Mouse (Mus musculus): ENCODE measurements around the gene Fgfrl1.

Fgfrl1 gene

DNA sequence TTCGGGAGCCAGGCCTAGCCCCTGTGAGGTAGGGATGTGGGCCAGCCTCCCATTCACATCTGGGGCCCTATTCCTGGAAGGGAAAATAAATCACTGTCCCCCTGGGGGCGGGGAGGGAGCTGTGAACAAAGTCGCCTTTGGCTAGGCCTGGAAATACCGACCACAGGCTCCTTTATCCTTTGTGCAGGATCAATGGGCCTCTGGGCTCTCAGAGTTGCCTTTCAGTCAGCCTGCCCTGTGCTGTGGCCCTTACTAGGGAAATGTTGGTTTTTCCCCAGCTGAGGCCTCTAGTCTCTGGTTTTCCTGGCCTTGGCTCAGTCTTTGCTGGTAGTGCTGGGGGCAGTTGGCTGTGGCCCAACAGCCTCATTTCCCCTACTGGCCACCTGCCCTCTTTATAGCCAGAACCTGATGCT is 5.2 kb downstream of the Fgfrl1 start:
- in situ Hi-C loops (cut with MboI, MseI) = loop anchor here in 1 of 2 experiments (5.0 kb wide), 1 partner anchor 1405 kb away; no protein-coding TSS in a partner anchor

DNA sequence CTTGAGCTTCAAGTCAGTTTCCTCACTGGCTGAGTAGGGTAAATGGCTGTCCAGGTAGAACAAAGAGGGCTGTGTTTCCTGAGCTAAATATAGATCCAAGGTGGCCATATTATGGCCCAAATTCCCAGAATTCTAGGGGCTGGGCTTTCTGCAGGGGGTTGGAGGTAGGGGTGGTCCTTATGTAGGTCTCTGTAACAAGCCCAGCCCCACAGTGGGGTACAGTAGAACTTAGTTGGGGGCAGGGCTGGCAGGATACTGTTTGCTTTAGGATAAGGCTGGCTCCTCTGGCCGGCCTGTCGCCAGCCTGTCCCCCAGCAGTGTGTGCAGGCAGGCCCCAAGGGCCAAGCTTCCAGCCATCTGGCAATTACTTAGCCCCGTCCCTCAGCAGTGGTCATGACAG is 8.2 kb downstream of the Fgfrl1 start:
- in situ Hi-C loops (cut with MboI, MseI) = no loop called here

DNA sequence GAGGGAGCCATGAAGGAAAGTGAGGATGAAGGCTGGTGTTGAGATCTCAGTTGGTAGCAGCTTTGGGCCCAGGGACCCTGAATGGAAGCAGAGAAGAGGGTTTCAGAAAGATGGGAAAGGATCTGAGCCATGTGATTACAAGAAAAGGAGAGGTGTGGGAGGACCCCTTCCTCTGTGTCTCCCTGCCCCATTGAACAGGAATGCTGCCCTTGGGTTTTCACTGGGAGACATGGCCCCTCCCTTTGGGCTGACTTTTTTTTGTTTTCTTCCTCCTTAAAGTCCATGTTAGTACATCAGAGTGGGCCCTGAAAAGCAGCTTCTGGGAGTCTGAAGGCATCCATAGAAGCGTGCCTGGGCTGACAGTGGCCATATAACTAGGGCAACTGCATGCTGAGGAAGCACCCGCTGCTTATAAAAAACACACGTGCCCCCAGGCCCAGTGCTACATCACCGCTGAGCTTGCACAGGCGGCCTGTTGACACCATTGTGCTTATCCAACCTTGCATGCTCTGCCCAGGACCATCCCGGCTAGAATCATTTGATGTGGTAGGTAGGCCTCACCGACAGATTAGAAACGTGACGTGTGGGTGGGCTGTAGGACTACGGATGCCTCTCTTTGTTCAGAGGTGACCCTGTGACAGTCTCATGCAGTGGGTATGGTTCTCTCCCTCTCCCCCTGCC is 9.3 kb downstream of the Fgfrl1 start:
- in situ Hi-C loops (cut with MboI, MseI) = no loop called here

DNA sequence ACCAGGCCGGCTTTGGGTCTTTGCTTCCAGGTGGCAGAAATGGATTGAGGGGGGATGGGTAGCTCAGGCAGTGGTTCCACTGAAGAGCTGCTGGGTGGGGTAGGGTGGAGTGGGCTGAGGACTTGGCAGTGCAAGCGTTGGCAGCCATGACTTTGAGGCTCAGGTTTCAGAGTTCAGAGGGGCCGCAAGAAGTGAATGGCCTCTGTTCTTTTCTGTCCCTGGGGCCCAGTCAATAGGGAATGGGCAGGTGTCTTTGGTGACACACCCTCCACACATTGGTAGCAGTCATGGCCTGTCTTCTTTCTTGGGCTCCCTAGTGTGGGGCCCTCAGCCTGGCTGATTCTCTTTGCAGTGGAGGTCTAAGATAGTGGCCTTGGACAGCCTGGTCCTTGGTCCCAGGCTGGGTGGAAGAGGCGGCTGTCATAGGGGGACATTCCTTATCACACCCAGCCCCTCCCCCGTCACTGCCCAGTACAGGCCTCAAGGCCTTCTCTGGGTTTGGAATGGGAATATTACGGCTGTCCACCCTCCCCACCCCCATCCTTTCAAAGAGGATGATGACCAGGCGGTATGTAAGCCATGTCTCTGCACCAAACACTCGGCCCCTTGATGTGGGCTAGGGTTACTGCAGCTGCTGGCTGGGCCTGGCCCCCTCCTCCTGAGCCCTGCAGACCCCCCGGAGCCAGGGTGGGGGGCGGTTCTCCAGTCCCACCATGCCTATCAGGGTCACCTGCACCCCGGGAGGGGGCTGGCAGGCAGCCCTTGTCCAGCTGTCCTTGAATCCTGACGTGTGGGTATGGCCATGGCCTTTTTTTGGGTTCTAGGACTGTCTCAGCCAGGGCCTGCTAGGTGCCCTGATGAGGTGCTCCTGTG is 11.8 kb downstream of the Fgfrl1 start:
- in situ Hi-C loops (cut with MboI, MseI) = no loop called here

DNA sequence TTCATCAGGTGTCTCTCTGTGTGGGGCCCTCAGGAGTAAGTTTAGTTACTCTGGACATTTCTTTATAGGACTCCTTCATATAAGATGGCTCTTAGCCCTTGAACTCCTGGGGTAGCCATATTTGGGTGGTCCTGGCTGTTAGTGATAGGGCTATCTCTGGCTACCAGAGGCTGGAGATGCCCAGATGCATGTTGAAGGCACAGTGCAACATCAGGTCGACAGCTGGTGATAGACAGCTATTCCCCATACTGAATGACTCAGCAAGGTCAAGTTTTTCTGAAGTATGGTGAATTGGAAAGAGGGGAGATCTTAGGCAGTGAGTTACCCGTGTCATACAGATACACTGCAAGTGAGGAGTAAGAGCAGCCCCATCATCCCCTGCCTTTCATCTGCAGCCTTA is 15.6 kb downstream of the Fgfrl1 start:
- in situ Hi-C loops (cut with MboI, MseI) = no loop called here

DNA sequence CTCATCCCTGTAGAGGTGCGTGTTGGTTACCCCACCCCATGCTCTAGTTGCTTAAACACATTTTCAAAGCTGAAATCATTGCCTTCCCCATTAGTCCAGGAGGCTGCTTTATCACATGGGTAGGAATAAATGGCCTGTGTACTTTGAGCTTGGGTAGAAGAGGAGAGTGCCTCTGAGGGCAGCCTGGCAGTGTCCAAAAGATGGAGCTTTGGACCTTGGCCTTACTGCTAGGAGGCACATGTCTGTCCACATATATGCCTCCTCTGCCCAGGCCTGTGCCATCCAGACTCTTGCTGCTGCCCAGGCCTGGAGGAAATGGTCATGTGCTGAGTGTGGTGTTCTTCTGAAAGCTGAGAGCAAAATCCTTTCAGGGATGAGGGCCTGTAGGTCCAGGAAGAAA is 16.2 kb downstream of the Fgfrl1 start:
- in situ Hi-C loops (cut with MboI, MseI) = no loop called here

DNA sequence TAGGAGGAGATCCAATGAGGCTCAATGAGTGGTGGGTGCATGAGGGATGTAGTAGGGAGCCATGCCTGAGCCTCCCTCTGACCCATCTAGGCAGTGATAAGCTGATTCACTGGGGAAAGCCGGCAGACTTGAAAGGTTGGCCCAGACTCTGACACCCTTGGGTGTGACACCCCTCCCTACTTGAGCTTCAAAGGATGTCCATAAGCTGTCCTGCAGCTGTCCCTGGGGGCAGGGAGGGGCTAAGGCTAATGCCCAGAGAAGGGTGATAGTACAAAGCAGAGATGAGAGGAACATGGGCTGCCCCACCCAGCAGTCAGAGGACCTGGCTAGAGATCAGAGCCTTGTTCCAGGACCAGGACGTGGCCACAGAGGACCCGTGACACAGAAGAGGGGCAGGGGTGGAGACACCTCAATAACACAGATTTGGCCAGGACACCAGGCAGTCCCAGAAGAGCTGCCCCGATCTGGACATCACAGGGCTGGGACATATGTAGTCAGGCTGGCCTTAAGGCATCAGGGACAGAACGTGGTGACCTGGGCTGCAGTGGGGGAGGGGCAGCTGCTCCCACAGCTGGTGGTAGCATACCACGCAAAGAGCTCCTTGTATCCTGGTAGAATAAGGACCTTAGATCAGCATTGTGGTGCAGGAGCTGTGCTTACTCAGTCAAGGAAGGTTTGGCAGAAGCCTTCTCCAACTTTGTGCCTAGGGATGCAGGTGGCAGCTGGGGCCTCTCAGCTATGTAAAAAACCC is 17.0 kb downstream of the Fgfrl1 start:
- in situ Hi-C loops (cut with MboI, MseI) = no loop called here

DNA sequence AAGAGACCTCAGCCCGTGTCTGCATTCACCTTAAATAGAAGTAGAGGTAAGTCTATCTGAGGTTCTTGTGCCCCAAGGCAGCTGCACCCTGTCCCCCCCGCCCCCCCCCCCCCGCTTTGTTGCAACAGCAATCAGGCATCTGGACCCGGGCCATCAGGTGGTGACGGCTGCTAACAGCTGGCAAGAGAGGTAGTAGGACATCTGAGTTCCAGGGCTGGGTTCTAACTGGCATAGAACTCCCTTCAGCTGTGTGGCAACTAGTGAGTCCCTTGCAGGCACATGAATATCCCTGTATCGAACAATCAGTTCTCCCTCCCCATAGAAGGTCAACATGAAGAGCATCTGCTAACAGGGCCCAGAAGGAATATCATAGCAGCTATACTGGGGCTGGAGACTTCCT is 19.8 kb downstream of the Fgfrl1 start:
- in situ Hi-C loops (cut with MboI, MseI) = no loop called here

DNA sequence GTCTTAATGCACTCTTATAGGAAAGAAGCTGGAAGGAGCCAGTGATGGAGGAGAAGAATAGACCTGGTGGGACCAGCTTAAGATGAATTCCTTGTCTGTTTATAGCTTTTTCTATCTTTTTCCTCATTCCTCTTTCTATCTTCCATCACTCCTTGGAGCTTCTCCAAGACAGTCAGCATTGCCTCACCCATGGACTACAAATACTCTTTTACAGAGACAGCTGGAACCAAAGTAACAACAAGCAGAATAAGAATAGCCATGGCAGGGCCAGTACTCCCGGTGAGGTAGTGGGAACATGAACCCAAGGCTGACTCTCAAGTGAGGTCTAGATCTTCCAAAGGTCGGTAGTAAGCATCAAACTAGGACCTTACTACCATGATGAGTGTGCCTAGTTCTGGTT is 20.9 kb downstream of the Fgfrl1 start:
- in situ Hi-C loops (cut with MboI, MseI) = no loop called here

DNA sequence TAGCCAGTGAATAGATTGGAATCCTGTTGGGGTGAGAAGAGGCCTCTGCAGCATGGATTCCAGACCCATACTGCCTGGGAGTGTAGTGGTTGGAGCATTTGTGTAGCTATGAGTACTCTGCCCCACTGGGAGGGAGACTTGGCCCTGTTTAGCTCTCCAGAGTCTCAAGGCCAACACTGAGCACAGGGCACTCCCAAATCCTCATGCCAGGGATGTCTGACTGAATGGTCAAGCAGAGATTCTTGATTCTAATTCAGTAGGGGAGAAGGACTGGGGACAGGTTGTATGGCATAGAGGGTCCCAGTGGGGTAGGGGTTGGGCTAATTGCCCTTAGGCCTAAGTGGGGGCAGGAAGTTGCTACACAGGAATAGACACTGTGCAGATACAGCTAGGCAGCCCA is 21.5 kb downstream of the Fgfrl1 start:
- in situ Hi-C loops (cut with MboI, MseI) = no loop called here

DNA sequence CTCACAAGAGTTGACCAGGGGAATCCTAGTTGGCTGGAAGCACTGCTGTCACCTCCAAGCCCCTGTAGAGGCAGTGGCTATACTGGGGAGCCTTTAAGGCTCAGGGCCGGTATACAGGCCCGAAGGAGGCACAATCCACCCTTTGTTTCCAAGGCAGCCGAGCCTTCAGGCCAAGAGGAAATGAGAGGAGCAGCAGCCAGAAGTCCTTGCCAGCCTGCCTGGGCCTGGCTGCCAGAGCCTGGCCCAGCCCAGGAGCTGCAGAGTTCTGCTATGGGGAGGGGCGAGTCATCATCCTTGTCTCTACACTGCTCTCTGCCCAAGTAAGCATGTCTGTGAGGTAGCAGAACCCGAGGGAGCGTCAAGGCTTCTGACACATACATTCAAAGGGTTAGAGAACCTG is 22.0 kb downstream of the Fgfrl1 start:
- in situ Hi-C loops (cut with MboI, MseI) = no loop called here

DNA sequence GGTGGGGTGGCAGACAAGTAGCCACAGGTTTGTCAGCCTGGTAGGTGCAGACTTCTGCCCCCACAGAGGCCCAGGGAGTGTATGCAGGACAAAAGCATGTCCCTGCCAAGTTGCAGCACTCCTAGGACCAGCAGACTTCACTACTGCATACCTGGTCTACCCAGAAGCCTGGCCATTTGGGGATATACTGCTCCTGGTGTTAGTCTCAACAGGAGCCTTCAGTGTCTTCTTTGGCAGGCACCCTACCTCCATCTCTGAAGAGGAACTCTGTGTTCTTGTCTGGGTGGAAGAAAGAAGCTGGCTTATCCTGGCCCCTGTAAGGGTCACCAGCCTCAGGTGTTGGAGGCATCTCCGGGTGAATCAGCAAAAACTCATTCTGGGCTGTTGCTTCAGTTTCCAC is 23.8 kb downstream of the Fgfrl1 start:
- in situ Hi-C loops (cut with MboI, MseI) = no loop called here

DNA sequence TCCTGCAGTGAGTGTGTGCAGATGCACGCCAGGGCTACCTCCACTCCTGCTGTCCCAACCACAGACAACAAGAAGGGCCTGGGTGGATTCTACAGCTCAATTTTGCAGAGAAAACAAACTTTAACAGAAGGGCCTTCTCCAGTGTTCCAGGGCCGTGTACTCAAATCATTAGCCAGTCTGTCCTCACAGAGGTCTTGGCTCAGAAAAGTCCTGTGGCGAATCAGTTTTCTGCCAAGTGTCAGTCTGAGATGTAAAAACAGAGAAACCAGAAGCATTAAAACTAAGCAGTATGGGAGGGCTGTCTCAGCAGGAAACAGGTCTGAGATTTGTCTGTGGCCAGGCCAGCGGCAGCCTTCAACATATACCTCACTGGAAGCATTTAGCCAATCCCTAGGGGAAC is 25.9 kb downstream of the Fgfrl1 start:
- in situ Hi-C loops (cut with MboI, MseI) = no loop called here

DNA sequence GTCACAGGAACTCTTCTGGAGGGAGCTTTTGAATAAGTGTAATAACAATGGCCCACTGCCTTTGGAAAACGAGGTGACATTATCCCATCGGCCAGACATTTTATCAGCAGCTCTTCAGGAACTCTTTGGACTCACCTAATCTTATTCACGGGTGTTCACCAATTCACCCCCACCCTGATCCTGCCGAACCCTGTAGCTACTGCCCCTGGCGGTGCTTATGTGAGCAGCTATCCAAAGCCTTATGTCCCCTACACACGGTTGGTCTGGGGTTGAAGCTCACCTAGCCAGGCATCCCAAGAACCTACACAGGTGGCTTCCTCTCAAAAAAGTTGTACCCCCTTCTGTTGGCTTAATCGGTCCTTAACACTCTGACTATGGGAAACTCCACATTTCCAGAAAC is 27.6 kb downstream of the Fgfrl1 start:
- in situ Hi-C loops (cut with MboI, MseI) = no loop called here

DNA sequence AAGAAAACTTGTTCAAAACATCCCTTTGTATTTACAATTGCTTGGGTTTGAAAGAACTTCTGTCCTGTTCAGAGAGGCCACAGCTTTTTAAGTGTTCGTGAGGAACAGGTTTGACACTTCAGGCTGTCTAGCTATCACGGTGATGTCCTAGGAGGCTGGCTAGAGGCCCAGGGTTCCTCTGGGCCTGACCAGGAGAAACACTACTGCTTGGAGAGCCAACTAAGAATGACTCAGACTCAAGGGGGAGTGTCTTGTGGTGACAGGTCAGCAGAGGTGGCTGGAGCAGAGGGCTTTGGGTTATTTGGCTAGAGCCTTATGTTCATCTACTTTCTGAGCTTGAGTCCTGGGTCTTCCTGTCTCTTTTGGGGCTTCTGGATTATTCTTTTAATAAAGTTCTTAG is 31.8 kb downstream of the Fgfrl1 start:
- in situ Hi-C loops (cut with MboI, MseI) = no loop called here

DNA sequence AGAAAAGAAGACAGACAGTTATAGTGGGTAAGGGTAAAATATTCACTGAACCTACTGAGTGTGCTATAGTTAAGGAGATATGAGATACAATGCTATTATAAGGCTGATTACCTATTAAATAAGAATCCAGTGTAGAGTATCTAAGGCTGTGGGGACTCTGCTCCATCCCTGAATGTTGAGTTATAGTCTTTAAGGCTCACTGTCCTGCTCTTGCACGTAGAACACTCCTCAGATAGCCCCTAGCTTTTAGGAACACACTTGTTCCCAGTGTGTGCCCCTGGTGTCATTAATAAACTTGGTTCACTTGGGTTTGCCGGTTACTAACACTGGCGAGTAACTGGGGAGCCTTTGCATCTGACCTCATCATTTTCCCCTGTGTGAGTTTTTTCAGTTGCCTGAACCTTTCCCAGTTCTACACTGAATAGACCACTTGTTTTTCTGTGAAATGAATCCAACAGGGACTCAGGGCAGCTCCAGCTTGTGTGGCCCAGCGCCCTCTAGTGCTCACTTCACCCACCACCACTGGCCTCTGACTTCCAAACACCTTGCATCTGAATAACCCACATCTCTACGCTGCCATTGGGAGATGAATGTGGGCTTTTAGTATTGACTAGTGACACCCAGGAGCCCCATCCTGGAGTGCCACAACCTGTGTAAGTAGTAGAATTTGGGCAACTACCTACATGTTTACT is 34.5 kb downstream of the Fgfrl1 start:
- in situ Hi-C loops (cut with MboI, MseI) = no loop called here

DNA sequence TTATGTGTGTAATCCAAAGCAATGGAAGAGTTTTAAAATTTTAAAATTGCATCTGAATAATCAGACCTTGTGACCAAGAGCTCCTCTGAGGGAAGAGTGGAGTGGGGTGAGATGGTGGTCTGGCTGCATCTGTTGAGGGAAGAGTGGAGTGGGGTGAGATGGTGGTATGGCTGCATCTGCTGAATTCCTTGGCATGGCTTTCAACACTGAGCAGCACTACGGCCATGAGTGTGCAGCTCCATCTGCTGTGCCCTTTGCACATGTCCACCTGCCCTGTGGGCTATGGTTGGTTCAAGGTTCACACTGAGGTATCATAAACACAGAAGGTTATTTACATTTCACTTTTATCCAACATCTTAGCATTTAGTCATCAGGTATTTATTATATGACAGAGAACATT is 35.2 kb downstream of the Fgfrl1 start:
- in situ Hi-C loops (cut with MboI, MseI) = no loop called here

DNA sequence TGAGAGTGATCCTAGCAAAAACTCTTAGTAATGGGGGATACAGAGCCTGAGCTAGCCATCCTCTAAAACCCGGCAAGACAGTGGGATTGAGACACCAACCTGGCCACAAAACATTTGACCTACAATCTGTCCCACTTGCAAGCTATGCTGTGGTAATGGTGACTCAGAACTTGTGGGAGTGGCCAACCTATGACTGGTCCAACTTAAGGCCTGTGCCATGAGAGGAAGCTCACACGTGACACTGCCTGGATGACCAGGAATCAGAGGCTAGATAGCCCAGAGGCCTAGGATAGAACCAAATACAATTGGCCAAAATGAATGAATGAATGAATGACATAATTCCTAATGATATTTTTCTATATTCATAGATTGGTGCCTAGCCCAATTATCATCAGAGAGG is 49.7 kb downstream of the Fgfrl1 start:
- in situ Hi-C loops (cut with MboI, MseI) = no loop called here

DNA sequence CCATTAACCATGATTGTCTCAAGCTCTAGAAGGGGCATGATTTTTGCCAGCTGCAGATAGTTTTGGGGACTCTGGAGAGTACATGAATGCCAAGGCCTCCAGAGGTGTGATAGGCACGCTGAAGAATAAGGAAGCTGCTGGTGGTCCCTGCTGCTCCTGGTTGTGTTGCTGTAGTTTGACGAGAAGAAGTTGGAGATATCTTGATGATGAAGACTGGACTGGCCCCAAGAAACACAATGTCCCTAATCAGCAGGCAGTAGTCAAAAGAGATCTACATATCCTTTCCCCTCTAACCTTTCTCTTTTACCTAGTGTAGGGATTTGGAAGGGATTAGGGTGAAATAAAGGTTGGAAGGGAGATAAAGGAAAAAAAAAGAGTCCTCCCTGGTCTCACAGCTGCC is 50.4 kb downstream of the Fgfrl1 start:
- in situ Hi-C loops (cut with MboI, MseI) = no loop called here

DNA sequence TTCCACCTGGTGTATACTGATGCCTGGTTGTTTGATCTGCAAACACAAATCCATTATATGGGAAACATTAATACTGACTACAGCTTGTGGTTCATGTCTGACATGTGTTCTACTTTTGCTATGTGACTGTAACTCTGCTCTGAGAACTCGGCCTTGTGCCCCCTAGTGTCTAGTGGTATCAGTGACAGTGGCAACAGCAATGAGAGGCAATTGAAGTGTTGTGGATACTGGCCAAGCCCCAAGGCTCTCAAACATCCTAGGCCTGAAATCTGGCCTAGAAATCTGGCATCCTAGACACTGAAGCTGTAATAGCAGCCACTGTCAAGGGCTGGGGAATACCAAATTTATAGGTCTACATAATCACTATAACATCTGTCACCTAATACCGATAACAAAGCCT is 51.7 kb downstream of the Fgfrl1 start:
- in situ Hi-C loops (cut with MboI, MseI) = no loop called here

DNA sequence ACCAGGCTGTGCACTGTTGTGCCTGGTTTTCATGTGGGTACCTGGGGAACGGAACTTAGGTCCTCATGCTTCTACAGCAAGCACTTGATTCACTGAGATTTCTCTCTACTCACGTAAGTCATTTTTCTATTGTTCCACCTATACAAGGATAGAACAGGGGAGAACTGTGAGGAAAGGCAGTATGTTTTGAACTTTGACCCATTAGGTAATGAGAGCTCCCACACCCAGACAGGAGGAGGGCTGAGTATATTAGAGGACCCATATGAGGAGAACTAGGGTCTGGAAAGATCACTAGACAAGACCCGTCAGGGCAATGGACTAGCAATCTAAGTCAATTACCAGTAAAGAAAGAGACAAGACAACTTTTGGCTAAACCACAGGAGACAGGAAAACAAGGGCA is 52.4 kb downstream of the Fgfrl1 start:
- in situ Hi-C loops (cut with MboI, MseI) = no loop called here

All from T-helper 17 cell (primary cell).